Mouse (Mus musculus): ENCODE results near the gene Znrf2. TPM values are rescaled to one million over a fixed set of nuclear protein-coding genes. Genes with fewer than 3 reads are reported as not detected.

The Znrf2 gene
- polyA plus RNA-seq, 1 experiment from 2014 or later, result 3.4 TPM

GRCm38 (mm10) chr6:54890221-54890620, 73.5 kb downstream of the Znrf2 start:
- Histone ChIP-seq H3K27ac (no peak overlapping the region), H3K9ac (no peak overlapping the region), H3K9me3 (no peaks in the 10 kb centered on the region), H3K36me3 (no peaks in the 10 kb centered on the region), H3K4me2 (replicated peaks) (no peak overlapping the region), H3K4me1 (peaks cover 6% of the 10 kb centered on the region; the same call in 1 of the 2 replicates), H3K4me3 (no peak overlapping the region), H3K27me3 (no peaks in the 10 kb centered on the region)
- 64% methylated on average over 9 of the region's 9 CpGs for WGBS
- ATAC-seq (ENCODE audit: insufficient number of reproducible peaks, insufficient read depth, low FRiP score, low TSS enrichment), result no peak

GRCm38 (mm10) chr6:54891384-54891783, 74.7 kb downstream of the Znrf2 start:
- ATAC-seq (ENCODE audit: insufficient number of reproducible peaks, insufficient read depth, low FRiP score, low TSS enrichment), result no peak
- H3K9me3 ChIP-seq, result no peaks in the 10 kb centered on the region
- 79% methylated on average over 3 of the region's 3 CpGs for WGBS

DNA sequence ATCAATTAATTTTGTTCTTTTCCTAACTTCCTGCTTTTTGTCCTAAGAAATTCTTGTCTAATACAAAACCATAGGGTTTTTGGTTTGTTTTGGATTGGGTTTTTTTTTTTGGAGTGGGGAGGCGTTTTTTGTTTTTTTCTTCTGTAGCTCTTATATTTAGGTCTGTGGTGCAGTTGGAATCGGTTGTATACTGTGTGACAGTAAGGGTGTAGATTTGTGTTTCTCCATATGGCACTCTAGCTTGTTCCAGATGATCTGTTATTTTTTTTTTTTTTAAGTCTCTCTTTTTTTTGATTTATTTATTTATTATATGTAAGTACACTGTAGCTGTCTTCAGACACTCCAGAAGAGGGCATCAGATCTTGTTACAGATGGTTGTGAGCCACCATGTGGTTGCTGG, 83.5 kb downstream of the Znrf2 start:
- H3K4me3 ChIP-seq, result no peak overlapping the region
- ATAC-seq (ENCODE audit: insufficient number of reproducible peaks, insufficient read depth, low FRiP score, low TSS enrichment), result no peak
- H3K9me3 ChIP-seq, result peaks cover 4% of the 10 kb centered on the region; the same call in 1 of the 2 replicates
- H3K4me1 ChIP-seq, result no peaks in the 10 kb centered on the region
- H3K27me3 ChIP-seq, result no peaks in the 10 kb centered on the region
- WGBS, result 82% methylated on average over 2 of the region's 2 CpGs
- H3K4me2 ChIP-seq (replicated peaks), result no peak overlapping the region
- H3K27ac ChIP-seq, result no peak overlapping the region
- no peaks in the 10 kb centered on the region for H3K36me3 ChIP-seq
- no peak overlapping the region for H3K9ac ChIP-seq

More at GRCm38 (mm10) chr6:54891384-54891783, 74.7 kb downstream of the Znrf2 start:
- no peak overlapping the region for H3K4me3 ChIP-seq
- peaks cover 6% of the 10 kb centered on the region; the same call in 1 of the 2 replicates for H3K4me1 ChIP-seq
- no peak overlapping the region for H3K4me2 ChIP-seq (replicated peaks)
- H3K27me3 ChIP-seq, result no peaks in the 10 kb centered on the region
- H3K36me3 ChIP-seq, result no peaks in the 10 kb centered on the region
- H3K9ac ChIP-seq, result no peak overlapping the region
- H3K27ac ChIP-seq, result no peak overlapping the region

GRCm38 (mm10) chr6:54902547-54902946, 85.8 kb downstream of the Znrf2 start:
- peaks cover 4% of the 10 kb centered on the region; the same call in 1 of the 2 replicates for H3K9me3 ChIP-seq
- H3K9ac ChIP-seq, result no peak overlapping the region
- ATAC-seq (ENCODE audit: insufficient number of reproducible peaks, insufficient read depth, low FRiP score, low TSS enrichment), result no peak
- H3K4me2 ChIP-seq (replicated peaks), result no peak overlapping the region
- no peak overlapping the region for H3K4me3 ChIP-seq
- H3K36me3 ChIP-seq, result no peaks in the 10 kb centered on the region
- 91% methylated on average over 2 of the region's 2 CpGs for WGBS
- H3K27ac ChIP-seq, result no peak overlapping the region
- H3K4me1 ChIP-seq, result no peaks in the 10 kb centered on the region
- no peaks in the 10 kb centered on the region for H3K27me3 ChIP-seq

DNA sequence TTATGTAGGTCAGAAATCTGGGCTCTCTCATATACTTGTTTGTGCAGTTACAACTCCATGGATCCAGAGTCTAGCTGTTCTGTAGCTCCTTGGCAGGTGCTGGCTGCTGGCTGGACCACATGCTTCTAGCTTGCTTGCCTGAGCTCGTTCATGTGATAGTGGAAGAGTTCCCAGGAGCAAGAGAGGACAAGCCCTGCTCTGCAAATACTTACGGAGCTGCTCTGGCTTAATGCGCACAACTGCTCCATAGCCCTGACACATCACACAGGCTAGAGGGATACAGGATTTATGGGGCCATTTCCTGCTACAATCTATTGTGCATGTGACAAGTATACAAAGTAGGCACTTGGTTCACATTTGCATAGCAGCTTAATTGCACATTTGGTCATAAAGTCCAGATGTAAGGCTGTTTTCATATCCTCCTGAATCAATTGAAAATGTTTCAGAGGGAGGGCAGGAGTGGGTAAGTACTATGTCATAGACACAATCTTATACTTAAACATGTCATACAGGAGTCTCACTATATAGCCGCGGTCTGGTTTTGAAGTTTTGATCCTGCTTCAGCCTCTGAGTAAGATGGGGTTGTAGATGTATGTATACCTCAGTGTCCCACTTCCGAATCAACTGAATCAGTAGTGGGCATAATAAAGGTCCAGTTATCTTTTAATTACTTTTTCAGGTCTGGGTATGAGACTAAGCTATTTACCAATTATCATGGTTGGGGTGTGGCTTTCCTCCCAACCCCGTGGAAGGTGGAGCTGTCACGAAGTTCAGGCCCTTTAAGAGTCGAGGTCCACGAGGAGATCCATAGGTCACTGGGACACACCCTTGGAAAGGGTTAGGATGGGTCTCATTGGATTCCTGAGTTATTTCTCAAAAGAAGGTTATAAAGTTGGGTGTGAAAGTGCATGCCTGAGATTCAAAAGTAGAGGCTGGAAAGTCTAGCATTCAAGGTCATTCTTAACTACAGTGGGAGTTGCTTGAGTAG, 89.6 kb downstream of the Znrf2 start:
- 84% methylated on average over 10 of the region's 10 CpGs for WGBS
- ATAC-seq (ENCODE audit: insufficient number of reproducible peaks, insufficient read depth, low FRiP score, low TSS enrichment), result no peak
- H3K27ac ChIP-seq, result no peak overlapping the region

GRCm38 (mm10) chr6:54914977-54915376, 98.3 kb downstream of the Znrf2 start:
- H3K4me2 ChIP-seq (replicated peaks), result no peak overlapping the region
- no peaks in the 10 kb centered on the region for H3K4me1 ChIP-seq
- no peak overlapping the region for H3K9ac ChIP-seq
- H3K27ac ChIP-seq, result no peak overlapping the region
- H3K27me3 ChIP-seq, result no peaks in the 10 kb centered on the region
- ATAC-seq (ENCODE audit: insufficient number of reproducible peaks, insufficient read depth, low FRiP score, low TSS enrichment), result no peak
- no peak overlapping the region for H3K4me3 ChIP-seq
- H3K36me3 ChIP-seq, result no peaks in the 10 kb centered on the region
- H3K9me3 ChIP-seq, result no peaks in the 10 kb centered on the region
- 89% methylated on average over 4 of the region's 4 CpGs for WGBS

More for the DNA sequence above, 89.6 kb downstream of the Znrf2 start:
- H3K36me3 ChIP-seq, result no peaks in the 10 kb centered on the region
- no peaks in the 10 kb centered on the region for H3K4me1 ChIP-seq
- H3K4me3 ChIP-seq, result no peak overlapping the region
- no peak overlapping the region for H3K9ac ChIP-seq
- no peak overlapping the region for H3K4me2 ChIP-seq (replicated peaks)
- H3K27me3 ChIP-seq, result no peaks in the 10 kb centered on the region
- peaks cover 4% of the 10 kb centered on the region; the same call in 1 of the 2 replicates for H3K9me3 ChIP-seq

DNA sequence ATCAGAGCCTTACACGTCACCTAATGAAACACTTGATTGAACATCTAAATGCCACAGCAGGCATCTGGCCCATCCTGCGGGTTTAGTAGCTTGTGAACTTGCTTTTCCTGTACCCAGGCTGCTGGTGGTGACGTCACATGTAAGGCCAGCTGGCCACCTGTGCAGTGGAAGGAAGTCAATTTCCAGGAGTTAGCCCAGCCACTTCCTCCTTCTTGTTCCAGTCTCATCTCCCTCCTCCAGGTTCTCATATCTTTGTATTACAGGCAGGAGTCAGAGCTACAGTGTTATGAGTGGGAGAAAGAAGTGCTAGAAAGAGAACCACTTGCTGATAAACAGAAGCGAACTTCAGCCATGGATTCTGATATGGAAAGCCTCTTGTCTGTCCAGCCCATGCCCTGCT, 99.4 kb downstream of the Znrf2 start:
- Histone ChIP-seq H3K9ac (no peak overlapping the region), H3K9me3 (no peaks in the 10 kb centered on the region), H3K4me3 (no peak overlapping the region), H3K4me1 (no peaks in the 10 kb centered on the region), H3K27me3 (no peaks in the 10 kb centered on the region), H3K4me2 (replicated peaks) (no peak overlapping the region), H3K27ac (no peak overlapping the region), H3K36me3 (no peaks in the 10 kb centered on the region)
- no peak for ATAC-seq (ENCODE audit: insufficient number of reproducible peaks, insufficient read depth, low FRiP score, low TSS enrichment)
- 61% methylated on average over 4 of the region's 4 CpGs for WGBS

DNA sequence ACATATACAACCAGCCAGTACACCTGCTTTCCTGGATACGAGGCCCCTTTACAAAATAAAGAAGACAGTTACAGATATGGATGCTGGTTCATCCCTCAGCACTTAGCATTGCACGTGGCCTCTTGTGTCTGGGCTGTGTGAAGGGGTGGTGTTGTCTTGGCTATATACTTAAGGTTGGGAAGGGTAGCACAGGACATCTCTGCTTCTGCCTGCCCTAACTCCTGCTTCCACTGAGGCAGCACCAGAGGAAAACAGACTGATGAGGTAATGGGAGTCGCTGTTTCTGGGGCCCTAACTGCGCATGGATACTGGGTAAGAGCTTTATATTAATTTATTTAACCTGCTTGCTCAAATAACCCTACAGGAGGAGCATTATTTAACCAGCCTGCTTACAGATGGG, 100.2 kb downstream of the Znrf2 start:
- Histone ChIP-seq H3K4me2 (replicated peaks) (no peak overlapping the region), H3K36me3 (no peaks in the 10 kb centered on the region), H3K9ac (no peak overlapping the region), H3K4me3 (no peak overlapping the region), H3K4me1 (no peaks in the 10 kb centered on the region), H3K27me3 (no peaks in the 10 kb centered on the region), H3K27ac (no peak overlapping the region), H3K9me3 (no peaks in the 10 kb centered on the region)
- WGBS, result 66% methylated on average over 4 of the region's 4 CpGs
- no peak for ATAC-seq (ENCODE audit: insufficient number of reproducible peaks, insufficient read depth, low FRiP score, low TSS enrichment)

DNA sequence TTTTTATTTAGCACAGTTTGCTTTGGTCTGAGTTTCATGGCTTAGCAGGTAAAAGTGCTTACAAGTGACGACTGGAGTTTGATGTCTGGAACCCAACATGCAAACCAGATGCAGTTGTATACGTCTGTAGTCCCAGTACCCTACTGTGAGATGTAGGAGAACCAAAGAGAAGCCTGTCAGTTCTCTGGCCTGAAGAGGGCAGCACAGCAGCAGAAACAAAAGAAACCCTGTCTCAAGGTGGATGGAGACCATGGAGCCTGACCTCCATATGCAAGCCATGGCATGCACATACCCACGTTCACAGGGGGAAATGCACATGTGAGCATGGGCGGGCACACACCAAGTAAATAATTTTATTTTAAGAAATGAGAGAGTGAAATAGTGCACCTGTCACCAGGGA, 100.8 kb downstream of the Znrf2 start:
- H3K4me2 ChIP-seq (replicated peaks), result no peak overlapping the region
- H3K4me1 ChIP-seq, result no peaks in the 10 kb centered on the region
- no peak overlapping the region for H3K9ac ChIP-seq
- no peak overlapping the region for H3K27ac ChIP-seq
- no peaks in the 10 kb centered on the region for H3K9me3 ChIP-seq
- WGBS, result 36% methylated on average over 4 of the region's 4 CpGs
- no peaks in the 10 kb centered on the region for H3K27me3 ChIP-seq
- no peak for ATAC-seq (ENCODE audit: insufficient number of reproducible peaks, insufficient read depth, low FRiP score, low TSS enrichment)
- H3K4me3 ChIP-seq, result no peak overlapping the region
- no peaks in the 10 kb centered on the region for H3K36me3 ChIP-seq

DNA sequence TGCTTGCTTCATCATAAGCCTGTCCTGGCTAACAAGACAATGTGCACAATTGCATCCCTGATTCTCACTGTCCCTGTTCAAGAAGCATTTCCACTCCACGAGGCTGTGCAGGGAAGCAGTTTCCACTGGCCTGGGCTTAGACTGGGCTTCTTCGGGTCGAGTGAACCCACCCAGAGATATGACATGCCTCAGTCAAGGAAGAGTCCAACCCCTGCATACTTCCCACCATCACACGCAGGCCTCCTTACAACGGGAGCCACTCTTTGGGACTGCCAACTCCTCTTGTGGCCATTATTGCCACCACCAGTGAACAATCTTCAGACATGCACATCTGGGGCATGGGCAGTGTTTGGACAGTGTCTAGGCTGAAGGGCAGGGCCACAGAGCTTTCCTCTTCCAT, 101.8 kb downstream of the Znrf2 start:
- ATAC-seq (ENCODE audit: insufficient number of reproducible peaks, insufficient read depth, low FRiP score, low TSS enrichment), result no peak
- no peak overlapping the region for H3K4me3 ChIP-seq
- H3K4me1 ChIP-seq, result no peaks in the 10 kb centered on the region
- no peak overlapping the region for H3K4me2 ChIP-seq (replicated peaks)
- H3K36me3 ChIP-seq, result no peaks in the 10 kb centered on the region
- H3K9ac ChIP-seq, result no peak overlapping the region
- no peaks in the 10 kb centered on the region for H3K9me3 ChIP-seq
- WGBS, result 91% methylated on average over 5 of the region's 5 CpGs
- H3K27me3 ChIP-seq, result no peaks in the 10 kb centered on the region
- no peak overlapping the region for H3K27ac ChIP-seq

- no peaks in the 10 kb centered on the region for H3K9me3 ChIP-seq
- WGBS, result 93% methylated on average over 16 of the region's 16 CpGs
- H3K4me1 ChIP-seq, result no peaks in the 10 kb centered on the region
- no peak overlapping the region for H3K9ac ChIP-seq
- H3K27ac ChIP-seq, result no peak overlapping the region
- no peak for ATAC-seq (ENCODE audit: insufficient number of reproducible peaks, insufficient read depth, low FRiP score, low TSS enrichment)
- H3K4me2 ChIP-seq (replicated peaks), result no peak overlapping the region
- no peaks in the 10 kb centered on the region for H3K27me3 ChIP-seq
- no peaks in the 10 kb centered on the region for H3K36me3 ChIP-seq
- no peak overlapping the region for H3K4me3 ChIP-seq
Observed at GRCm38 (mm10) chr6:54924538-54924937, 107.8 kb downstream of the Znrf2 start.

DNA sequence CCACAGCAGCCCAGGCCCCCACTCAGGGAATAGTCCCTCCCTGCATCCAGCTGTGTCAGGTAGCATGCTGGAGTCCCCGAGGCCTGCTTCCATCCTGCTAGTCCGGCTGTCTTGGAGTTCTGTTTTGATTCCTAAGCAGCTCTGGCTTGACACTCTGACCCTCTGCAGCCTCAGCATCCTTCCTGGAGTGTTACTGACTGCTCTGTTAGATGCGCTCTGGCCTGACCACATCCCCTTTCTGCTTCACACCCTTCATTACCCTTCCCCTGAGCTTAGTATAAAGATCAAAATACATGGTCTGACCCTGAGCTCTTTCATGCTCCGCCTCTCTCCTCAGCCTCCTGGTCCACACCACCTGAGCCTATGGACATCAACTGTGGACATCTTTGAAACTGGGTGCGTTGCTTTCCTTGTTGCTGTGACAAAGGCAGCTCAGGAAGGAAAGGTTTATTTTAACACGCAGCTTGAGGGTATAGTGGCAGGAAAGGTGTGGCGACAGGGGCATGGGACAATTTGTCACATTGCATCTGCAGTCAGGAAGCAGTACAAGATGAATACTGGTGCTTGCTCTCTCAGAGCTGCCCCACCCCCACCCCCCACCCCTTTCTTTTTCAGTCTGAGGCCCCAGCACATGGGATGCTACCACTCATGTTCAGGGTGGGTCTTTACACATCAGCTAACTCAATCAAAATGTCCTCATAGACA, 109.2 kb downstream of the Znrf2 start:
- Histone ChIP-seq H3K9me3 (no peaks in the 10 kb centered on the region), H3K36me3 (no peaks in the 10 kb centered on the region), H3K27me3 (no peaks in the 10 kb centered on the region), H3K4me3 (no peak overlapping the region), H3K4me1 (no peaks in the 10 kb centered on the region), H3K4me2 (replicated peaks) (no peak overlapping the region), H3K9ac (no peak overlapping the region), H3K27ac (no peak overlapping the region)
- no peak for ATAC-seq (ENCODE audit: insufficient number of reproducible peaks, insufficient read depth, low FRiP score, low TSS enrichment)
- 55% methylated on average over 7 of the region's 7 CpGs for WGBS

Data from embryonic facial prominence, embryonic 12.5 days (tissue).